Mouse (Mus musculus): Measurements from ENCODE around the gene Atraid.
A peak's percentile ranks its signal among the peaks of the same experiment; 100 is the strongest.

Atraid gene

DNA sequence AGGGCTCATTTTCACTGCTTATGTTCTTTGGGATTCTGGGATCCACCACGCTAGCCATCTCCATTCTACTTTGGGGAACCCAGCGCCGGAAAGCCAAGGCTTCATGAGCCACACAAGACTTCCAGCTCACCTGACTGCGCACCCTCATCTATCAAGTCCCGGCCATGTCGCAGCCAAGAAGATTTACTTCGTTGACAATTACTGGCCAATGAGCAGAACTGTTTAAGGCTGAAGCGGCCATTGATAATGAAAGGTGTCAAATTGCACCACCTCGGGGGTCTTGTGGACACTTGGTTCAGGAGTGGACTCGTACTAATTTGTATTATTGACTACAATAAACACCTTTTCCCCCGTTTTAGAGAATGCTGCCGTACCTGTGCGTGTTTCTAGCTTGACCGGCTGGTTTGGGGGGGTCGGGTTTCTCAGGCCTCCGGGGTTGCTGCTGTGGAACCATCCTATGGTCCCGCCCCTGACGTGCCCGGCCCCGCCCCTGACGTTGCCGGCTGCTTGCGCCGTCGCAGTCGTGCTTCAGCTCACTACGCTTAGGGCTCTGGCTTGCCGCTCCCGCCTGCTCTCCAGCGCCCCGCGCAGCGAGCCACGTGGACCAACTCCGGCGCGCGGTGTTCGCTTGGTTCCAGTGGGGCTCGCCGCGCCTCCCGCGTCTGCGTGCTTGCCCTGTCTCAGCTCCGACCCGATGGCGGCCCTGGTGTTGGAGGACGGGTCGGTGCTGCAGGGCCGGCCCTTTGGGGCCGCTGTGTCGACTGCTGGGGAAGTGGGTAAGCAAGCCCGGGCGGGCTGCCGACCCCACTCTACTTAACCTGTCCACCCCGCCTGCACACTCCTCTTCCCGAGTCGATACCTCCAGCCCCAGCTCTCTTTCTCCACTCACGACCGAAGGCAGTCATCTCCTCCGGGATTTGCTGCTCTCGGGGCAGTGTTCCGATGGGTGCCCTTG lies 6.4 kb downstream of the Atraid start, which contains the start of gene Cad:
Gene Cad (plus strand): TSS at position 520 of the 955 bp plus-strand sequence.
- peak; percentile 88 for DNase-seq (ENCODE audit: low spot score)

DNA sequence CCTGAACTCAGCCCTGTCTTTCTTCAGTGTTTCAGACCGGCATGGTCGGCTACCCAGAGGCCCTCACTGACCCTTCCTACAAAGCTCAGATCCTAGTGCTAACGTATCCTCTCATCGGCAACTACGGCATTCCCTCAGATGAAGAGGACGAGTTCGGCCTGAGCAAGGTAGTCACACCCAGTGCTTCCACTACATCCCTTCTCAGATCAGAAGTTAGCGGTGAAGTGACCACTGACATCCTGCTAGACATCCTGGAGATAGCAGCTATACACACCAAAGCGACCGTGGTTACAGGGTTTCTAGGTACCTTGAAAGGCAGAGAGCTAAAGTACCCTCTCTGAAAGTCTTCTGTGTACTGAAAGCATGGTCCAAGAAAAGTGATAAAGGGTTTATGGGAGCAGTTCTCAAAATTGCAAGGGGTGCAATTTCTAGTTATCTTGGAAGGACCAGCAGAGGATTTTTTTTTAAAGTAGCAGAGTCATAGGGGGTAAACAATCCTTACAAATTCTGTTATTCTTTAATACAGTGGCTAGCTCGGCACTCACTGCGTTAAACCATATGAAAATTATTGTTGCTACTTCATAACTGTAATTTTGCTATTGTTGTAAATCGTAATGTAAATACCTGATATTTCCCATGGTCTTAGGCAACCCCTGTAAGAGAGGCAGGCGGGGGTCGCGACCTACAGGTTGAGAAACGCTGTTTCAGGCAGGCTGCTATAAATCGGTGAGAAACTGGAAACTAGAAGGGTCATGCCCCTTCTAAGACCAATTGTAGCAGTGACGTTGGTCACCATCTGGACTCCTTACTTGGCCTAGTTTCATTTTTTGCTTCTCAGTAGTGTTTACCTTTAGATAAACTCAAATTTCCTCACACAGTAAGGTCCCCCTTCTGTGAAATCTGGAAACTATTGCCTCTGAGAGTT lies 7.4 kb downstream of the Atraid start:
- DNase-seq (ENCODE audit: low spot score), result peak; percentile 34

DNA sequence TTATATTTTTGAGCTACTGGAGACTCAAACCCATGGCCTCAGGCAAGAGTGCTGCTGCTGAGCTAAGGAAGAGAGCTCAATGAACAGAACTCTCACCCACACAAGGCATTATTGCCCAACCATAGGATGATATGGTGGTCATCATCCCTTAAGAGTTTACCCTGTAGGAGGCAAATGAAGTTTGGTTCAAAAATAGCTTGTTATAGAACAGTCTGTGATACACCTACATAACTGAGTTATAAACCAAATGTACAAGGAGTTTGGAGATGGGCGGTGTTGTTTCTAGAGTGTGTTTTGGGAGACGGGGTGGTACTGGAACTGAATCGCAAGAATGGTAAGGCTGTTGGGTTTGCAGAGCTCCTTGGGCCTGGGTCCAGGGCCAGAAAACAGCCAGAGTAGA lies 21.7 kb downstream of the Atraid start:
- DNase-seq (ENCODE audit: low spot score), result no peak

DNA sequence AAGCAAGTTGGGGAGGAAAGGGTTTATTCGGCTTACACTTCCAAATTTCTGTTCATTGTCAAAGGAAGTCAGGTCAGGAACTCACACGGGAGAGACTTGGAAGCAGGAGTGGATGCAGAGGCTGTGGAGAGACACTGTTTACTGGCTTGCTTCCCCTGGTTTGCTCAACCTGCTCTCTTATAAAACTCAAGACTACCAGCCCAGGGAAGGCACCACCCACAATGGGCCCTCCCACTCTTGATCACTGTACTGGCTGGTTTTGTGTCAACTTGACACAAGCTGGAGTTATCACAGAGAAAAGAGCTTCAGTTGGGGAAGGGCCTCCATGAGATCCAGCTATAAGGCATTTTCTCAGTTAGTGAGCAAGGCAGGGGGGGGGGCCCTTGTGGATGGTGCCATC lies 22.9 kb downstream of the Atraid start:
- no peak for DNase-seq (ENCODE audit: low spot score)

DNA sequence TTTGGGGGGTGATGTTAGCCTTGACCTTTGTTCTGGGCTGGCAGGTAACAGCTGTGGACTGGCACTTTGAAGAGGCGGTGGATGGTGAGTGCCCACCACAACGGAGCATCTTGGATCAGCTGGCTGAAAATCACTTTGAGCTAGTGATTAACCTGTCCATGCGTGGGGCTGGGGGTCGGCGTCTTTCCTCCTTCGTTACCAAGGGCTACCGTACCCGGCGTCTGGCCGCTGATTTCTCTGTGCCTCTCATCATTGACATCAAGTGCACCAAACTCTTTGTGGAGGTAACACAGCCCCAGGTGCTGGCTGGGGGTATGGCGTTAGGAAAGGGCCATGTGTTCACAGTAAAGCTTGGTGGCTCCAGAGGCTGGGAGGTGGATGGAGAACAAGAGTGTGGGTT lies 23.7 kb downstream of the Atraid start:
- no peak for DNase-seq (ENCODE audit: low spot score)

DNA sequence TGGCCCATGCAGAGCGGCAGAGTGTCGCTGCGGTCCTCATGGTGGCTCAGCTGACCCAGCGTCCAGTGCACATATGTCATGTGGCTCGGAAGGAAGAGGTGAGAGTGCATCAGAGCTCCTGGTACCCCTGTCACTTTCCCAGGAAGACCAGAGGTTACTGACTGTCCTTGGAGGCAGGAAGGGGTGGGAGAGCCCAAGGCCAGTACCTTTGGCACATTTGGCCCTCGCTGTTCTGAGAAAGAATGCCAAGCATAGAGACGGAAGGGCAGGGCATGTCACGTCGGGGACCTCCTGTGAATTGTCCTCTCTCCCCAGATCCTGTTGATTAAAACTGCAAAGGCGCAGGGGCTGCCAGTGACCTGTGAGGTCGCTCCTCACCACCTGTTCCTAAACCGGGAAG lies 25.1 kb downstream of the Atraid start:
- no peak for DNase-seq (ENCODE audit: low spot score)

DNA sequence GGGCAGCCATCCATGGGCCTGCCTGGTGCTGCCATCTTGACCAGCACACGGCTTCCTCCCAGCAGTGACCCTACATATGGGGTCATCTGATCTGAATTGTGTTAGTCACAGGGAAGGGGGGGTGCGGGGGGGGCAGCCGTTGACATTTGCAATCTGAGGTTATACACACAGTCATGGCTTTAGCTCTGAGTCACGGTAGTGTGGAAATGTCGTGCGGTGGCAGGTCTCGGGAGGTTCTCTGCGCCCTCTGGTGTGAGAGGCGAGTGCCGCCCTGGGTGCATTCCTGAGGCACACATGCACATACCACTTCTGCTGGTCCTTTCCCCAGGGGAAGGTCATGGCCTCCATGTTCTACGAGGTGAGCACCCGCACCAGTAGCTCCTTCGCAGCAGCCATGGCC lies 28.2 kb downstream of the Atraid start:
- DNase-seq (ENCODE audit: low spot score), result no peak

DNA sequence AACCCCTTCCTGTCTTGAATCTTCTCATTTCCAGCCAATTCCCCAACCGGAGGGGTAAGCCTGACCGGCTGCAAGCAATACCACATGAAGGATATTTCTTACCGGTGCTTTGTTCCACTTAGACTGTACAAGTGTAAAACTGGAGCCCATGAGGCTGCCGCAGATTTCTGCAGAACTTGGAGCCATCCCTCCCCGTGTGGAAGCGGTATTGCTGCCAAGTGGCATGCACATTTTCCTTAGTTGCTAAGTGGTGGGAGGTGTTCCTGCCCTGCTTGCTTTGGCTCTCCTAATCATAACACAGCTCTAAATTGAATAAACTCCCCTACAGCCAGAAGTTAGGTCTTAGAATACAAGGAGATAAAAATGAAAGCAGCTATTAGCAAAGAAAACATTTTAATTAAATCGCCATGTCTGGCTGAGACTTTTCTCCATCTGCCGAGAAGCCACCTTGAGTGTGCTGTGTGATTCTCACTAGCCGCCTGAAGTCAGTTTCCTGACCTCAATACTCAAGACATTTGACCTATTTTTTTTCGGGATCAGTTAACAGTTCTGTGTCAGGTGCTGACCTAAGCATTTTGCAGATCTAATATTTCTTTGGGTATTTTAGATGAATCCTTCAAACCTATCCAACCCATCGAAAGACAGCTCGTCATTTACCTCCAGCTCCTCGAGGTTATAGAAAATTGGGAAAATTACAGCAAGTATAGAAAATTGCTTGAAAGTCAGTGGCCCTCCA lies 32.1 kb downstream of the Atraid start:
- no peak for DNase-seq (ENCODE audit: low spot score)

DNA sequence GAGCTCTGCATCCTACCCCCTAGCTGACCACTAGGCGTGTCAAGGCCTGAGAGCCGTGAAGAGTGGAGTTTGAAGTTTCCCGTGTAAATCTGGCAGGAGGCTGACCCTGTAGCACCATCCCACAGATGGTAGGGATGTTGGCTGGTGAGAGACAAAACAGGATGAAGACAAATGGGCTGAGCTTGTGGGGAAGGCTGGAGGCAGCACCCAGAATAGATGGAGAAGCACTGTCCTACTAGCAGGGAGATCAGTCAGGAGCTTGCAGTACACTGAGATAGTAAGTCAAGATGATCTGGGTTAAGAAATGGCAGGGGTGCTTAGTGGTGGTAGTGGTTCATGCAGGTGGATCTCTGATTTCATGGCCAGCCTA lies 32.7 kb downstream of the Atraid start:
- no peak for DNase-seq (ENCODE audit: low spot score)

DNA sequence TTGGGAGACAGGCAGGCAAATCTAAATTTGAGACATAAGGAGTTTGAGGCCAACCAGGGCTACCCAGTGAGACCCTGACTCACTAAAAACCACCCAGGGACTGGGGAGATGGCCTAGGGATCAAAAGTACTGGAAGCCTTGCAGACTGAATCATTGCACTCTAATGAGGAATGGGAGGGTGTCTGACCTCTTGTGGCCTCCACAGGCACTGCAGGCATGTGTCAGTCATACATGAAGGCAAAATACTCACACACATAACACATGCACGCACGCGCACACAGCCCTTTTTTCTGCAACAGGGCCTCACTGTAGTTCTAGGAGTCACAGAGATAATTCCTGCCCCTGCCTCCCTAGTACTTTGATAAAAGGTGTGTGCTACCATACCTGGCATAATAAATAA lies 33.3 kb downstream of the Atraid start:
- DNase-seq (ENCODE audit: low spot score), result peak; percentile 54

DNA sequence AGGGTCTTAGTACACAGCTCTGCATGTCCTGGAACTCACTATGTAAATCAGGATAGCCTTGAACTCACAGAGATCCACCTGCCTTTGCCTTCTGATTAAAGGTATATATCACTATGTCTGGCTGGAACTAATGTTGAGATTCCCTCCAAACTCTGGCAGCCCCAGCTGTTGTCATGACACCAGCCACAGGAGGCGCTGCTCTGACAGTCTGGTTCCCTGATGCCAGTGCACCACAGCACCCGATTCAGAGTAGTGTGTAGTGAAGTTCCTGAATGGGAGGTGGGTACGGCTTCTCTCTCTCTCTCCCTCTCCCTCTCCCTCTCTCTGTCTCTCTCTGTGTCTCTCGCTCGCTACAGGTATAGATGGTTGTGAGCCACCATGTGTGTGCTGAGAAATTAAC lies 34.2 kb downstream of the Atraid start:
- DNase-seq (ENCODE audit: low spot score), result peak; percentile 50

DNA sequence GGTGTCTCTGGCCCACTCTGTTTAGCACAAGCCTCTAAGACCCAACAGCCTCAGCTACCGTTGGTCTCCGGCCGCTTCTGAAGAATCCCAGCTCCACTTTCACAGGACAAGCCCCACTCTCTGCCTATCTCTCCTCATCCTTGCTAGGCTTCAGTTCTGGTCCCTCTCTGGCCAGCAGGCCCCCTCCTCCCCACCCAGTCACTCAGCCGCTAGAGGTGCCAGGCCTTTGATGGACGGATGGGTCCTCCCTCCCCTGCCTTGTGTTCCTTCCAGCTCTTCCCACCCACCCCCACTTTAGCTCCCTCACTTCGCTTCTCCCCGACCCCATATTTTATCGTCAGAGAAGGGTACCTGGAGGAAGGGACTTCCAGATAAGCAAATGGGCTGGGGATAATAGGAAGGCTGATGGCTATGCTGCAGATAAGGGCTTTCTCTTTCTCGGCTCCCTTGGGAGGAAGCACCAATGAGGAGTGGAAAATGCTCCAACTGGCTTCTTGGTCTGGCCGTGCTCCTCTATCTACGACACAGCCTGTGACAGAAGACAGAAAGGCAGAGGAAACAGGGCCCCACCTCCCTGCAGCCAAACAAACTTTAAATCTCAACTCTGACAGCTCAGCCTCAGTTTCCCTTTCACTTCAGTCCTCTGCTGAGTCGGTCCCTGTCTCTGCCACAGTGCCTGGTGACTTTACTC lies 35.0 kb downstream of the Atraid start:
- no peak for DNase-seq (ENCODE audit: low spot score)

DNA sequence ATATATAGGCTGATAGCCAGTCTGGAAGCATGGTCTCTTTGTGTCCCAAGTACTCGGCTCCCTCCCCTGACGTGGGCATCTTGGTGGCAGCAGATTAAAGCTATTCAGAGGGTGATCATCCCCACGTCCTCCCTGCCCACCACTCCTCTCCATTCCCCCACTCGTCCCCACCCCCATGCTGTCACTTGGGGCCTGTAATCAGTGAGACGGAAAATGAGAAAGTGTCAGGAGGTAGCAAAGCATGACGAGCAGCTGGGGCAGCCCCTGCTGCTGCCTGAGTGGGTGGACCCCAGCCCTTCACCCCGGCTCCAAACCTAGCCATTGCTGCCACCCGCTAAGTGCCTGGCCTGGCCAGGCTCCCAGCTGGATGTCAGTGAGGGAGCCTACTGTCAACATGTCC lies 35.8 kb downstream of the Atraid start:
- no peak for DNase-seq (ENCODE audit: low spot score)

DNA sequence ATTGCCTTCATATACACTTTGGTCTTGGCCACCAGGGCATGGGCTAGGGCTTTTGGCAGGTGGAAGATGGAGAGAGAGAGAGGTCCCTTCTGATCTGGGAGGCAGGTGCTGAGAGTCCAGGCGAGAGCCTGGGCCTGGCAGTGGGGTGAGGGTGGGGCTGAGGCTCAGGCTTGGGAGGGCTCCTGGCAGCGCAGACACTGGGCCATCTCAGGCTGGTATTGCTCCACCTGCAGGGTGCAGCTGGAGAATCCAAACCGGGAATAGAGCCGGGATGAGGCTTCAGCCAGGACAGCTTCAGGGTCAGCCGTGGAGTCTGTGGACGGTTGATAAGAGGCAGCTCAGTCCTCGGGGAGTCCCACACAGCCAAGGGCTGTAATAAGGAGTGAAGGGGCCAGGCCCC lies 38.5 kb downstream of the Atraid start:
- no peak for DNase-seq (ENCODE audit: low spot score)

DNA sequence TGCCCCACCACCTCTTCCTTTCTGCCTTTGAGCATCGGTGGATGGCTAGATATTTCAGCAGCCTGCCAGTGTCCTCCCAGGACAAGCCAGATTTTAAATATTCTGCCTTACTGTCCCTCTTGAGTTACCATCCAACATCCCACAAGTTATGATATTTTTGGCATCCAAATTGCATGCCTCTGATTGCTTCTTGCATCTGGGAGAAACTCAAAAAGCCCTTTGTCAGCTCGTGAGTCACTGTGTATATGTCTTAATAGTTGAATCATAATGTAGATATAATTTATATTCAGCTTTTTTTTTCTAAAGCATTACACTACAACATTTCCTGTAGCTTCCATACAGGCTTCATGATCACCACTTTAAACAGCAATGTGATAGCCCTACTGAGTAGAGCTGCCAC lies 39.0 kb downstream of the Atraid start:
- no peak for DNase-seq (ENCODE audit: low spot score)

DNA sequence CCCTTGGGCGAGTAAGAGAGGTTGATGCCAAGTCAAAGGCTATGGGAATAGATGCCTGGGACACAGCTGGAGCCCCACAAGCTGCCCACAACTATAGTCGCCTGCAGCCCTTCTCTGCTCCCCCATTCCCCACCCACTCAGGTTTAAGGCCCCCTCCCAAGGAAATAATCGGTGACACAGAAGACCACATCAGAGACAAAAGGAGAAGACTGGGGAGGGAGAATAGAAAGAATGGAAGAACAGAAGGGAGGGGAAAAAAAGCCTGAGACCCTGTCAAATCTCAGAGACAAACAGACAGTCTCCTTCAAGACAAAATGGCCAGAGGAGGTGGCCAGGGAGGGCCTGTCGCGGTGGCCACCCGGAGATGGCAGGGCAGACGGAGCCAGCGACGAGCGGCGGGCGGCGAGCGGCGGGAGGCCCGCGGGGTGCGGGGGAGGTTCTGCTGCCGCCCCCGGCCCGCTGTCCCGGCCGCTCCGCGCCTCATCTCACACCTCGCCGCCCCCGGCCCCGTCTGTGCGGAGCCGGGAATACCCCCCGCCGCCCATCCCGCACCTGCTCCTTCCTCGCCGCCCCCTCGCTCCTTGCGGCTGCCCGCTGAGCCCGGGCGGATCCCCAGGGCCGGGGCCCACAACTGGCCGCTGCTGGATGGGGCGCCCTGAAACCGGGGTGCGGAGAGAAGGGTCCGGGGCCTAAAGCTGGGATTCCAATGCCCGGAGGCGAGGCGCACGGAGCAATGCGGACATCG lies 44.3 kb downstream of the Atraid start:
- no peak for DNase-seq (ENCODE audit: low spot score)

DNA sequence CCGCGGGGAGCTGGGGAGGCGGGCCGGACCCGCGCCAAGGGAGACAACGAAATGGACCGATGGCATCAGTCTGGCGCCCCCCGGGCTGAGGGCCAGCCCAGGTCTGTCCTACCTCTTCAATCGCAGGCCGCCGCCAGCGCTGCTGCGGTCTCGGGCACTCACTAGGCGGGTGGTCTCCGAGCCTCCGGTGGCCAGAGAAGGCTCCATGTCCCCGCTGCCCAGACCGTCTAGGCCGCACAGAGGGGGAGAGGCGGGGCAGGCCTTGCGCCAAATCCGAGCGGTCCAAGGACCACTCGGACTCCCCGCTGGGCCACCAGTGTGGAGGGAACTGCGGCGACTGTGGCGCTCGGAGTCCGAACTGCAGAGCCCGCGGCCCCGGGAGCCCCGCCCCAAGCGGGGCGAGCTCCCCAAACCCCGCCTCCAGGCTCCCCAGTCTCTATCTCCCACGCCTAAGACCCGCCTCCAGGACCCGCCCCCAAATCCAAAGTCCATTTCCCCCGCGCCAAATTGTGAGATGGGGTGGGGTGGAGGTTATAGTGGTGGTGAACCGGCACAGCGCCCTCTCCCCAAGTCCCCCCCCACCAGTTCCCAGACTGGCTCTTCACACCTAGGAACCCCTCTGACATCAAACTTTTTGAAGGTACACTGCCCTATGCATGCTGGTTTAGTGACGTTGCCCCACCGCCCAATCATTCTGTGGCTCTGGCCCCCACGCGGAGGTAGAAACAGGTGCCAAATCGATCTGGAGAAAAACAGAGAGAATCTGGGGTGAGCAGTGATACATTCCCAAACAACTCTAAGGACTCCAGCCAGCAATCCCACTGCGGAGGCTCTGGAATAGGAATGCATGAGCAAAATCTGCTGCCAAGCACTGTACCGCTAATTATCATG lies 45.3 kb downstream of the Atraid start:
- DNase-seq (ENCODE audit: low spot score), result no peak

DNA sequence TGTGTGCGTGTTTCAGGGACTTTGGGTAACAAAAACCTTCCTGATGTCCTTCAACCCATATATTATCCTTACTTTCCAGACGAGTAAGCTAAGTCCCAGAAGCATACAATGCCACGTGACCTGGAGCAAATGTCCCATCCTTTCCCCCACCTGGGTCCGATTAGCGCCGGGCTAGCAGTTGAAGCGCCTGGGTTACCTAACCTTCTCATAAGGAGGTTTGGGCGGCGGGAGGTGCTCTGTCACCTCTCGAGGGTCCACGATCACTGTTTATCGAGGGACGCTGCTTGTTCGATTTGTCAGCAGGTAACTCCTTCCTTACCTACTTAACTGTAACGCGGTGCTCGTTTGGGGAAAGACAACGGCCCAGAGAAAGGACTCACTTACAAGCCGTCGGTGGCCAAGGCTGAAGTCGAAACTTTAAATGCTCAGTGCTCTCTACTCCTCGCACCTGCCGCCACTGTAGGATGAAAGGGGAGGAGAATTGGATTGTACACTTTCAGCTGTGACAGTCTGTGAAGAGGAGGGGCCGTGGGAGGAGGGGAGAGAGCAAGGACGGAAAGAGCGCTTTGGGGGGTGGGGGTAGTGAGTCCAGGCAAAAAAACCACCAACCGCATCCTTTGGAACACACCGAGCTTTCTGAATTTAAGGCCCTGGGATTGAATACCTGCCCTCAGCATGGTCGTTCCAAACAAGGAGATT lies 46.1 kb downstream of the Atraid start:
- no peak for DNase-seq (ENCODE audit: low spot score)

All from c-Kit-positive CD71-positive TER-119-positive erythroid progenitor cells, embryonic 14.5 days (primary cell).